Mouse (Mus musculus): ENCODE data around the gene Sema4a. TPM values are rescaled to one million over a fixed set of nuclear protein-coding genes. Genes with fewer than 3 reads are reported as not detected.

The Sema4a gene
- polyA plus RNA-seq, 1 experiment from 2014 or later, result 10.0 TPM

DNA sequence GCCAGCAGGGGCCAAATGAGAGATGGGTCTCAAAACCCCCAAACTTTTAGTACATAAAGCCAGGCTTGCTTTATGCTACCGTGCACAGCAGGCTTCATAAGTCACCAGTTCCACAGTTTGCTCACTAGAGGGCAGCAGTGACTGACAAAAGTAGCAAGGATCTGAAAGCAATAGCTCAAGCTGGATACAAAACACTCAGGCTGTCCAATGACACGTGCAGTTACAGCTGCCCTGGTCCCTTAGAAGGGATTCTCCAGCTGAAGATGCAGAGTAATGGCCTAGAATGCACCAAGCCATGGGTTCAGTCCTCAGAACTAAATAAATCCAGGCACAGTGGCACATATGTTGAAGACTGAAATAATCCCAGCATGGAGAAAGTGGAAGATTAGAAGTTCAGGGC lies 53.9 kb downstream of the Sema4a start:
- Histone ChIP-seq H3K4me1 (ENCODE audit: control insufficient read depth, insufficient read depth, low read length) (peaks cover 18% of the 10 kb centered on the region; the same call in 1 of the 2 replicates), H3K36me3 (ENCODE audit: control insufficient read depth, insufficient read depth, low read length) (peaks cover 16% of the 10 kb centered on the region), H3K9ac (ENCODE audit: low read depth, low read length) (no peak overlapping the region), H3K4me2 (replicated peaks; ENCODE audit: low read depth, low read length) (no peak overlapping the region), H3K4me3 (ENCODE audit: low read length) (no peak overlapping the region), H3K27me3 (ENCODE audit: control insufficient read depth, insufficient read depth, low read length) (no peaks in the 10 kb centered on the region), H3K9me3 (ENCODE audit: control insufficient read depth, low read length) (no peaks in the 10 kb centered on the region), H3K27ac (ENCODE audit: low read depth, low read length) (no peak overlapping the region)
- 1% methylated on average over 2 of the region's 2 CpGs for WGBS
- 0 out of 2 replicates have a peak, but pooled peaks have one; percentile 8 for ATAC-seq (ENCODE audit: low FRiP score, low TSS enrichment)

DNA sequence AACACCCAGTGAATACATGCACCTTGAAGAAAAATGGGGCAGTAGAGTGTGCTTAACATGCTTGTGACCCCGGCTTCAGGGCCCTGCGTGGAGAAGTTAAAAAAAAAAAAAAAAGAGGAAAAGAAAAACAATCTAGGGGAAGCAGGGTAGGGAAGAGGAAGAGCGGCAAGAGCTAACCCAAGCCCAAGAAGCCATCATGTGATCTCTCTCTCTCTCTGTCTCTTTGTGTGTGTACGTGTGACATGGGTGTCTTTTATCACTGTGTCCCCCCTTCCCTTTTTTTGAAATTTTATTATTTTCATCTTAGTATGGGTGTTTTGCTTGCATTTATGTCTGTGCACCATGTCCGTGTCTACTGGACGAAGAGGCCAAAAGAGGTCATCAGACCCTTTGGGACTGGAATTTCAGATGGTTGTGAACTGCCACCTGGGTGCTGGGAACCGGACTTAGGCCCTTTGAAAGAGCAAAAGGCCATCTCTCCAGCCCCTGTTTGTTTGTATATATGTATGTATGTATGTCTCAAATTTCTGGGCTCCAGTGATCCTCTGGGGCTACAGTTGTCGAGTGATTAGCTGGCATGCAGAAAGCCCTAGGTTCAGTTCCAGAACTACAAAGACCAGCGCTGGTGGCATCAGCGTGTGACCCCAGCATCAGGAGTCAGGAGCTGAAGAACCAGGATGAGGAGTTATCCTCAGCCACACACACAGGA lies 57.3 kb downstream of the Sema4a start:
- 86% methylated on average over 10 of the region's 10 CpGs for WGBS
- ATAC-seq (ENCODE audit: low FRiP score, low TSS enrichment), result no peak
- peaks cover 13% of the 10 kb centered on the region; the same call in 1 of the 2 replicates for H3K36me3 ChIP-seq (ENCODE audit: control insufficient read depth, insufficient read depth, low read length)
- H3K9me3 ChIP-seq (ENCODE audit: control insufficient read depth, low read length), result no peaks in the 10 kb centered on the region
- no peaks in the 10 kb centered on the region for H3K27me3 ChIP-seq (ENCODE audit: control insufficient read depth, insufficient read depth, low read length)
- H3K4me3 ChIP-seq (ENCODE audit: low read length), result no peak overlapping the region
- H3K9ac ChIP-seq (ENCODE audit: low read depth, low read length), result no peak overlapping the region
- no peak overlapping the region for H3K4me2 ChIP-seq (replicated peaks; ENCODE audit: low read depth, low read length)
- no peak overlapping the region for H3K27ac ChIP-seq (ENCODE audit: low read depth, low read length)
- H3K4me1 ChIP-seq (ENCODE audit: control insufficient read depth, insufficient read depth, low read length), result peaks cover 14% of the 10 kb centered on the region; the same call in 1 of the 2 replicates

GRCm38 (mm10) chr3:88398666-88399065 lies 62.3 kb downstream of the Sema4a start:
- no peak for ATAC-seq (ENCODE audit: low FRiP score, low TSS enrichment)
- H3K27me3 ChIP-seq (ENCODE audit: control insufficient read depth, insufficient read depth, low read length), result no peaks in the 10 kb centered on the region
- H3K4me1 ChIP-seq (ENCODE audit: control insufficient read depth, insufficient read depth, low read length), result no peaks in the 10 kb centered on the region
- no peak overlapping the region for H3K4me2 ChIP-seq (replicated peaks; ENCODE audit: low read depth, low read length)
- no peaks in the 10 kb centered on the region for H3K9me3 ChIP-seq (ENCODE audit: control insufficient read depth, low read length)
- no peak overlapping the region for H3K9ac ChIP-seq (ENCODE audit: low read depth, low read length)
- no peak overlapping the region for H3K27ac ChIP-seq (ENCODE audit: low read depth, low read length)
- no peak overlapping the region for H3K4me3 ChIP-seq (ENCODE audit: low read length)
- 84% methylated on average over 2 of the region's 2 CpGs for WGBS
- H3K36me3 ChIP-seq (ENCODE audit: control insufficient read depth, insufficient read depth, low read length), result peaks cover 29% of the 10 kb centered on the region; the same call in 1 of the 2 replicates

GRCm38 (mm10) chr3:88395742-88396141 lies 65.2 kb downstream of the Sema4a start:
- no peak overlapping the region for H3K27ac ChIP-seq (ENCODE audit: low read depth, low read length)
- H3K27me3 ChIP-seq (ENCODE audit: control insufficient read depth, insufficient read depth, low read length), result no peaks in the 10 kb centered on the region
- H3K4me2 ChIP-seq (replicated peaks; ENCODE audit: low read depth, low read length), result no peak overlapping the region
- H3K9ac ChIP-seq (ENCODE audit: low read depth, low read length), result no peak overlapping the region
- ATAC-seq (ENCODE audit: low FRiP score, low TSS enrichment), result no peak
- peaks cover 19% of the 10 kb centered on the region; the same call in 1 of the 2 replicates for H3K36me3 ChIP-seq (ENCODE audit: control insufficient read depth, insufficient read depth, low read length)
- H3K4me1 ChIP-seq (ENCODE audit: control insufficient read depth, insufficient read depth, low read length), result no peaks in the 10 kb centered on the region
- no peaks in the 10 kb centered on the region for H3K9me3 ChIP-seq (ENCODE audit: control insufficient read depth, low read length)
- H3K4me3 ChIP-seq (ENCODE audit: low read length), result no peak overlapping the region
- 91% methylated on average over 8 of the region's 8 CpGs for WGBS

DNA sequence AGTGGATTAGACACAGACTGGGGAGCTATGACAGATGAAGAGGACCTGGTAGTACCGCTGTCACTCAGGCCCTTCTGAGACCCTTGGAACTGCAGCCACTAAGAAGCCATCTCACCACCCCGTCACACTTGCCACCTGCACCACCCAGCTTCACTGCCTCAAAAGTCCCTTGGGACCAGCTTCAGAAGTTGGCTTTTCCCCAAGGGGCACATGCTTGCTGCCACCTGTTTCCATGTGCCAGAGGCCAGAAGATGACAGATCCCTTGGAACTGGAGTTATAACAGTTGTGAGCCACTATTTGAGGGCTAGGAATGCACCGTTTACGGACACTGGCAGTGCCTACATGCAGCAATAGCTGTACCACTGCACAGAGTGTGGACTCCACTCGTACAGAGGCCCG lies 65.7 kb downstream of the Sema4a start:
- Histone ChIP-seq H3K9ac (ENCODE audit: low read depth, low read length) (no peak overlapping the region), H3K27me3 (ENCODE audit: control insufficient read depth, insufficient read depth, low read length) (no peaks in the 10 kb centered on the region), H3K4me3 (ENCODE audit: low read length) (no peak overlapping the region), H3K4me1 (ENCODE audit: control insufficient read depth, insufficient read depth, low read length) (no peaks in the 10 kb centered on the region), H3K9me3 (ENCODE audit: control insufficient read depth, low read length) (no peaks in the 10 kb centered on the region), H3K27ac (ENCODE audit: low read depth, low read length) (no peak overlapping the region), H3K36me3 (ENCODE audit: control insufficient read depth, insufficient read depth, low read length) (peaks cover 23% of the 10 kb centered on the region; the same call in 1 of the 2 replicates), H3K4me2 (replicated peaks; ENCODE audit: low read depth, low read length) (no peak overlapping the region)
- 97% methylated on average over 6 of the region's 6 CpGs for WGBS
- no peak for ATAC-seq (ENCODE audit: low FRiP score, low TSS enrichment)

- no peak overlapping the region for H3K4me3 ChIP-seq (ENCODE audit: low read length)
- 85% methylated on average over 9 of the region's 9 CpGs for WGBS
- peaks cover 28% of the 10 kb centered on the region; the same call in 1 of the 2 replicates for H3K36me3 ChIP-seq (ENCODE audit: control insufficient read depth, insufficient read depth, low read length)
Observed at GRCm38 (mm10) chr3:88393776-88394375, 67.1 kb downstream of the Sema4a start.

More at GRCm38 (mm10) chr3:88393776-88394375, 67.1 kb downstream of the Sema4a start:
- Histone ChIP-seq H3K4me2 (replicated peaks; ENCODE audit: low read depth, low read length) (no peak overlapping the region), H3K9ac (ENCODE audit: low read depth, low read length) (no peak overlapping the region), H3K27me3 (ENCODE audit: control insufficient read depth, insufficient read depth, low read length) (no peaks in the 10 kb centered on the region), H3K4me1 (ENCODE audit: control insufficient read depth, insufficient read depth, low read length) (no peaks in the 10 kb centered on the region), H3K9me3 (ENCODE audit: control insufficient read depth, low read length) (no peaks in the 10 kb centered on the region), H3K27ac (ENCODE audit: low read depth, low read length) (no peak overlapping the region)
- no peak for ATAC-seq (ENCODE audit: low FRiP score, low TSS enrichment)

Small RNAs within 50 kb of the gene (microRNA-seq; reads per million reads assigned to microRNA genes)
- not detected for gene Mir7011

Other genes starting within 250 kb of the Sema4a start
- gene Rhbg, start 206.5 kb downstream of the Sema4a start, polyA plus RNA-seq (2014; fragmentation: Nextera tagmentation; extraction: Ambion mirVana), result 2.2 and 3.7 TPM in 2 replicates
- 0.79 TPM in 1 of 2 replicates, not detected in the other for gene Gm38392, start 174.0 kb downstream of the Sema4a start, polyA plus RNA-seq (2014; fragmentation: Nextera tagmentation; extraction: Ambion mirVana)
- 15.4 and 20.0 TPM in 2 replicates for gene Tsacc, start 164.2 kb downstream of the Sema4a start, polyA plus RNA-seq (2014; fragmentation: Nextera tagmentation; extraction: Ambion mirVana)
- 603 and 679 TPM in 2 replicates for gene Cct3, start 164.1 kb downstream of the Sema4a start, polyA plus RNA-seq (2014; fragmentation: Nextera tagmentation; extraction: Ambion mirVana)
- 114 and 138 TPM in 2 replicates for gene Glmp, start 136.2 kb downstream of the Sema4a start, polyA plus RNA-seq (2014; fragmentation: Nextera tagmentation; extraction: Ambion mirVana)
- gene Tmem79, start 125.0 kb downstream of the Sema4a start, polyA plus RNA-seq (2014; fragmentation: Nextera tagmentation; extraction: Ambion mirVana), result 3.4 and 5.5 TPM in 2 replicates
- gene Smg5, start 124.9 kb downstream of the Sema4a start, polyA plus RNA-seq (2014; fragmentation: Nextera tagmentation; extraction: Ambion mirVana), result 36.5 and 47.4 TPM in 2 replicates
- gene Paqr6, start 96.6 kb downstream of the Sema4a start, polyA plus RNA-seq (2014; fragmentation: Nextera tagmentation; extraction: Ambion mirVana), result 7.9 and 8.5 TPM in 2 replicates
- 0.28 TPM in 1 of 2 replicates, not detected in the other for gene Bglap3, start 88.4 kb downstream of the Sema4a start, polyA plus RNA-seq (2014; fragmentation: Nextera tagmentation; extraction: Ambion mirVana)
- not detected in 2 replicates for gene Bglap2, start 82.5 kb downstream of the Sema4a start, polyA plus RNA-seq (2014; fragmentation: Nextera tagmentation; extraction: Ambion mirVana)
- gene Bglap, start 76.7 kb downstream of the Sema4a start, polyA plus RNA-seq (2014; fragmentation: Nextera tagmentation; extraction: Ambion mirVana), result 0.57 TPM in 1 of 2 replicates, not detected in the other
- gene Pmf1, start 50.9 kb downstream of the Sema4a start, polyA plus RNA-seq (2014; fragmentation: Nextera tagmentation; extraction: Ambion mirVana), result 169 and 181 TPM in 2 replicates
- gene Slc25a44, start 36.0 kb downstream of the Sema4a start, polyA plus RNA-seq (2014; fragmentation: Nextera tagmentation; extraction: Ambion mirVana), result 13.1 and 19.4 TPM in 2 replicates
- 41.6 and 55.7 TPM in 2 replicates for gene Lmna, start 48.8 kb upstream of the Sema4a start, polyA plus RNA-seq (2014; fragmentation: Nextera tagmentation; extraction: Ambion mirVana)
- gene Mex3a, start 71.2 kb upstream of the Sema4a start, polyA plus RNA-seq (2014; fragmentation: Nextera tagmentation; extraction: Ambion mirVana), result 31.6 and 32.2 TPM in 2 replicates
- gene Rab25, start 87.1 kb upstream of the Sema4a start, polyA plus RNA-seq (2014; fragmentation: Nextera tagmentation; extraction: Ambion mirVana), result 14.2 and 16.7 TPM in 2 replicates
- 81.7 and 165 TPM in 2 replicates for gene Lamtor2, start 91.9 kb upstream of the Sema4a start, polyA plus RNA-seq (2014; fragmentation: Nextera tagmentation; extraction: Ambion mirVana)
- 51.4 and 73.4 TPM in 2 replicates for gene Ubqln4, start 92.6 kb upstream of the Sema4a start, polyA plus RNA-seq (2014; fragmentation: Nextera tagmentation; extraction: Ambion mirVana)
- 260 and 303 TPM in 2 replicates for gene Ssr2, start 114.7 kb upstream of the Sema4a start, polyA plus RNA-seq (2014; fragmentation: Nextera tagmentation; extraction: Ambion mirVana)
- gene Arhgef2, start 144.8 kb upstream of the Sema4a start, polyA plus RNA-seq (2014; fragmentation: Nextera tagmentation; extraction: Ambion mirVana), result 110 and 127 TPM in 2 replicates
- not detected in 2 replicates for gene Rxfp4, start 192.0 kb upstream of the Sema4a start, polyA plus RNA-seq (2014; fragmentation: Nextera tagmentation; extraction: Ambion mirVana)
- 58.1 and 103 TPM in 2 replicates for gene Khdc4, start 224.6 kb upstream of the Sema4a start, polyA plus RNA-seq (2014; fragmentation: Nextera tagmentation; extraction: Ambion mirVana)